Mouse (Mus musculus) CH12.LX (cell line): ENCODE results near the gene Nek4. TPM values are rescaled to one million over a fixed set of nuclear protein-coding genes. Genes with fewer than 3 reads are reported as not detected.

ENCODE experiments used
- DNase-seq: peaks from one replicate; pipeline ENCODE4 v3.0.0-alpha.2; 2013; ENCODE audit errors: extremely low read depth
- H3K27ac ChIP-seq: 2 replicates; pipeline ENCODE4 v1.5.1; 2012; ENCODE audit warnings: low read depth, mild to moderate bottlenecking, control low read depth, moderate library complexity; ENCODE audit not compliant: insufficient read depth
- H3K27me3 ChIP-seq: replicated peaks from 2 replicates; pipeline ENCODE3; 2012; ENCODE audit warnings: inconsistent platforms
- H3K36me3 ChIP-seq, 2 experiments: replicated peaks in 1 of 2; 2 replicates each; pipeline versions ENCODE3 to v1.6.1; 2012; ENCODE audit warnings: inconsistent platforms in 1 of 2, low read length in 1 of 2, mild to moderate bottlenecking in 1 of 2, mixed read lengths in 1 of 2, moderate library complexity in 1 of 2; ENCODE audit not compliant: control insufficient read depth in 1 of 2, insufficient read depth in 1 of 2
- H3K4me1 ChIP-seq, 2 experiments: 2 replicates each; pipeline ENCODE4 v1.6.1; 2012; ENCODE audit warnings: inconsistent platforms in 1 of 2, moderate library complexity in 1 of 2; ENCODE audit not compliant: insufficient read depth in 2 of 2, control insufficient read depth in 1 of 2
- H3K4me2 ChIP-seq: 2 replicates; pipeline ENCODE4 v1.6.1; 2012; ENCODE audit warnings: low read depth, mild to moderate bottlenecking, control low read depth; ENCODE audit not compliant: poor library complexity, insufficient read depth, severe bottlenecking
- H3K4me3 ChIP-seq, 3 experiments: fragments of 150-350 bp in 1 of 3; sonication (generic) in 1 of 3; replicated peaks in 1 of 3; 2 replicates each; pipeline versions ENCODE3 to v1.5.1; 2011 to 2012; ENCODE audit warnings: low read depth in 2 of 3, low read length in 2 of 3, mild to moderate bottlenecking in 2 of 3, moderate library complexity in 2 of 3, control low read depth in 1 of 3, improper control_type of control experiment in 1 of 3, inconsistent platforms in 1 of 3, mixed read lengths in 1 of 3; ENCODE audit not compliant: poor library complexity in 1 of 3
- H3K79me2 ChIP-seq: replicated peaks from 2 replicates; pipeline ENCODE4 v1.6.1; 2012; ENCODE audit warnings: mild to moderate bottlenecking, moderate library complexity; ENCODE audit not compliant: control insufficient read depth, poor library complexity, insufficient read depth, severe bottlenecking; ENCODE audit errors: extremely low read depth
- H3K9ac ChIP-seq: 2 replicates; pipeline ENCODE4 v1.6.1; 2012; ENCODE audit warnings: low read depth, mild to moderate bottlenecking, control low read depth, moderate library complexity; ENCODE audit not compliant: insufficient read depth
- H3K9me3 ChIP-seq: replicated peaks from 2 replicates; pipeline ENCODE3; 2012; ENCODE audit warnings: low read length, inconsistent platforms, mixed read lengths
- CHD1 ChIP-seq: IDR thresholded peaks from 2 replicates; pipeline ENCODE4 v1.6.1; 2012; ENCODE audit warnings: low read depth, low read length, improper control_type of control experiment, inconsistent platforms
- EP300 ChIP-seq: IDR thresholded peaks from 2 replicates; pipeline ENCODE4 v1.6.1; 2011; ENCODE audit warnings: low read length, improper control_type of control experiment
- GABPA ChIP-seq: IDR thresholded peaks from 2 replicates; pipeline ENCODE4 v1.6.1; 2012; ENCODE audit warnings: low read depth, low read length, improper control_type of control experiment, inconsistent platforms; ENCODE audit not compliant: insufficient replicate concordance
- IRF4 ChIP-seq: IDR thresholded peaks from 2 replicates; pipeline ENCODE4 v1.6.1; 2014; ENCODE audit warnings: low read depth, mild to moderate bottlenecking, inconsistent platforms, low read length, improper control_type of control experiment
- JUND ChIP-seq: conservative IDR thresholded peaks from 2 replicates; pipeline ENCODE4 v1.6.1; 2011; ENCODE audit warnings: low read depth, low read length, improper control_type of control experiment
- MEF2A ChIP-seq: IDR thresholded peaks from 2 replicates; pipeline ENCODE4 v1.6.1; 2014; ENCODE audit warnings: low read depth, mild to moderate bottlenecking, inconsistent platforms, low read length, improper control_type of control experiment, borderline replicate concordance
- MXI1 ChIP-seq: IDR thresholded peaks from 2 replicates; pipeline ENCODE4 v1.6.1; 2011; ENCODE audit warnings: mild to moderate bottlenecking, low read depth, low read length, improper control_type of control experiment
- PAX5 ChIP-seq: IDR thresholded peaks from 2 replicates; pipeline ENCODE4 v1.6.1; 2012; ENCODE audit warnings: low read length, inconsistent platforms, mixed read lengths
- POLR2A ChIP-seq: IDR thresholded peaks from 2 replicates; pipeline ENCODE4 v1.6.1; 2011; ENCODE audit warnings: low read depth, mild to moderate bottlenecking, improper control_type of control experiment, low read length
- POLR2AphosphoS2 ChIP-seq: IDR thresholded peaks from 2 replicates; pipeline ENCODE4 v1.6.1; 2011; ENCODE audit warnings: low read depth, low read length, improper control_type of control experiment
- RAD21 ChIP-seq: IDR thresholded peaks from 2 replicates; pipeline ENCODE4 v1.6.1; 2011; ENCODE audit warnings: low read depth, mild to moderate bottlenecking, low read length, improper control_type of control experiment, moderate library complexity
- RCOR1 ChIP-seq: conservative IDR thresholded peaks from 2 replicates; pipeline ENCODE4 v1.6.1; 2012; ENCODE audit warnings: low read depth, mild to moderate bottlenecking, inconsistent platforms, low read length, improper control_type of control experiment
- SIN3A ChIP-seq: IDR thresholded peaks from 2 replicates; pipeline ENCODE4 v1.6.1; 2012; ENCODE audit warnings: low read length, improper control_type of control experiment, inconsistent platforms
- UBTF ChIP-seq: IDR thresholded peaks from 2 replicates; pipeline ENCODE4 v1.6.1; 2012; ENCODE audit warnings: low read depth, mild to moderate bottlenecking, inconsistent platforms, low read length, improper control_type of control experiment, moderate library complexity
- ZC3H11A ChIP-seq: IDR thresholded peaks from 2 replicates; pipeline ENCODE4 v1.6.1; 2012; ENCODE audit warnings: low read depth, mild to moderate bottlenecking, inconsistent platforms, low read length, improper control_type of control experiment
- ZKSCAN1 ChIP-seq: IDR thresholded peaks from 2 replicates; pipeline ENCODE4 v1.6.1; 2012; ENCODE audit warnings: low read depth, inconsistent platforms, low read length, improper control_type of control experiment, borderline replicate concordance
- ZMIZ1 ChIP-seq: IDR thresholded peaks from 2 replicates; pipeline ENCODE4 v1.6.1; 2012; ENCODE audit warnings: low read depth, mild to moderate bottlenecking, inconsistent platforms, low read length, improper control_type of control experiment
- ZNF384 ChIP-seq: IDR thresholded peaks from 2 replicates; pipeline ENCODE4 v1.6.1; 2012; ENCODE audit warnings: low read depth, low read length, improper control_type of control experiment, inconsistent platforms
- dilution Hi-C: fragments of 300-500 bp; cut with MboI; formaldehyde crosslinking; loops from 2 replicates; pipeline ENCODE4 v1.14.3; 2020; ENCODE audit warnings: low sequenced_read_pairs; ENCODE audit not compliant: extremely low pct_unique_long_range_greater_than_20kb, extremely low pct_ligation_motif_present
- in situ Hi-C: fragments of 300-500 bp; cut with MboI; formaldehyde crosslinking; loops from 3 replicates; pipeline ENCODE4 v1.14.3; 2019; ENCODE audit warnings: low sequenced_read_pairs, low pct_ligation_motif_present, low pct_unique_long_range_greater_than_20kb, mixed read lengths
- polyA plus RNA-seq: library from polyadenylated mRNA; unstranded; fragments of >175 nt; gene quantifications from 2 replicates; pipeline ENCODE4 v1.2.1, GENCODE M21; 2012; ENCODE audit warnings: low read depth; ENCODE audit not compliant: insufficient read length
- total RNA-seq, 2 experiments: library from RNA; depleted of rRNA; stranded (reverse); fragments of 300-350 nt in 1 of 2; fragments of >200 nt in 1 of 2; gene quantifications; 2 replicates each; pipeline ENCODE4 v1.2.3; 2012 to 2014

Gene Nek4
- total and polyA plus RNA-seq, 3 experiments, result 17.1 to 18.3 (median 17.4) TPM

DNA sequence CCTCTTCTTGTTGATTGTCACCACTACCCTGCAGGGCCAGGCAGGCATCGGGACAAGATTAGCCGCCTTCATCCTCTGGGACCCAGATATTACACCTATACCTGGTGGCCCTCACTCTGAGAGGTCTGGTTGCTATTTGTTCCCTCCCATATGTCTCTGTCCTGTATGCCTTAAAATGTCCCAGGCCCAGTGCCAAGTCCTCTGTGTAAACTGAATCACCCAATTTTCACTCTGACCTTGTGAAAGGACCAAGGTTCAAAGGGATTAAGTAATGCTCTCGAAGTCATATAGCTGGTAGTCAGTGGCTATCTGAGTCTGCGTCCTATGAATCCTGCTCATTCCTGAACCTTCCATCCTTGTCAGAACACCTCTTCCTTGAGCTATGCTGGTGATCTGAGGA is 20.8 kb upstream of the Nek4 start:
- no peak for DNase-seq
- H3K4me3 ChIP-seq, result no peak overlapping the region
- no peak overlapping the region for H3K9ac ChIP-seq
- no peak overlapping the region for H3K27ac ChIP-seq
- H3K9me3 ChIP-seq, result peaks cover 3% of the 10 kb centered on the region
- in situ Hi-C loops, result no loop called here
- H3K36me3 ChIP-seq, result no peaks in the 10 kb centered on the region
- no peak overlapping the region for H3K4me2 ChIP-seq
- H3K79me2 ChIP-seq, result no peaks in the 10 kb centered on the region
- no peaks in the 10 kb centered on the region for H3K4me1 ChIP-seq
- TF ChIP-seq PAX5 (no peak), POLR2AphosphoS2 (no peak), ZKSCAN1 (no peak), RAD21 (no peak), ZC3H11A (no peak), POLR2A (no peak), JUND (no peak), ZNF384 (no peak), RCOR1 (no peak), MXI1 (no peak), GABPA (no peak)
- peaks cover 5% of the 10 kb centered on the region for H3K27me3 ChIP-seq
- dilution Hi-C loops, result no loop called here

DNA sequence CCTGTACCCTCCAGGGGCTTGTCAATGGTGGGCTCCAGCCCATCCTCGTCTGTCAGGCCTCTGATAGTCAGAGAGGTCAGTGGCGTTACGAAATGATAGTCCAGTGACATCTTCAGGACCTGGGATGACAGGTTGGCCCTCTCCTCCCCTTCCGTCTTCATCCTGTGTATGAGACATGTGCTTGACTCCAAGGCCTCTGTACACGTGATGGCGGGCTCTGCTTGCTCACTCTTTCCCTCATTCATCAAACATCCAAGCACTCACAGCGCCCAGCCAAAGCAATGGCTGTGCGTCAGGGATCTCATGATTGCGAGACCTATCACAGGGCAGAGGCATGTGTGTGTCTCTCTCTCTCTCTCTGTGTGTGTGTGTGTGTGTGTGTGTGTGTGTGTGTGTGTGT is 17.8 kb upstream of the Nek4 start:
- H3K79me2 ChIP-seq, result no peaks in the 10 kb centered on the region
- in situ Hi-C loops, result no loop called here
- H3K4me1 ChIP-seq, result no peaks in the 10 kb centered on the region
- H3K9ac ChIP-seq, result no peak overlapping the region
- TF ChIP-seq RCOR1 (no peak), EP300 (no peak), ZMIZ1 (no peak), PAX5 (no peak), MEF2A (no peak), UBTF (no peak), ZNF384 (no peak), ZKSCAN1 (no peak), CHD1 (no peak), SIN3A (no peak), IRF4 (no peak)
- TF ChIP-seq, all 38 proteins: peak for 0
- Histone ChIP-seq H3K9me3 (no peaks in the 10 kb centered on the region), H3K27me3 (peaks cover 9% of the 10 kb centered on the region), H3K4me2 (no peak overlapping the region), H3K36me3 (no peaks in the 10 kb centered on the region), H3K4me3 (no peak overlapping the region), H3K27ac (no peak overlapping the region)
- dilution Hi-C loops, result no loop called here
- DNase-seq, result no peak
